Mouse (Mus musculus) CH12.LX (cell line): ENCODE data around the gene Chst11.

ENCODE experiments used
- CHD1 ChIP-seq: IDR thresholded peaks from 2 replicates; pipeline ENCODE4 v1.6.1; 2012; ENCODE audit warnings: low read depth, low read length, improper control_type of control experiment, inconsistent platforms
- CTCF ChIP-seq, 2 experiments: IDR thresholded peaks in 1 of 2; conservative IDR thresholded peaks in 1 of 2; 2 replicates each; pipeline ENCODE4 v1.5.1; 2011 to 2012; ENCODE audit warnings: low read depth in 2 of 2, low read length in 2 of 2, improper control_type of control experiment in 1 of 2, inconsistent platforms in 1 of 2, mild to moderate bottlenecking in 1 of 2, moderate library complexity in 1 of 2
- E2F4 ChIP-seq: IDR thresholded peaks from 2 replicates; pipeline ENCODE4 v1.6.1; 2011; ENCODE audit warnings: low read depth, low read length, improper control_type of control experiment; ENCODE audit not compliant: insufficient replicate concordance
- ELF1 ChIP-seq: IDR thresholded peaks from 2 replicates; pipeline ENCODE4 v1.6.1; 2014; ENCODE audit warnings: low read depth, mild to moderate bottlenecking, inconsistent platforms, low read length, improper control_type of control experiment
- EP300 ChIP-seq: IDR thresholded peaks from 2 replicates; pipeline ENCODE4 v1.6.1; 2011; ENCODE audit warnings: low read length, improper control_type of control experiment
- MAZ ChIP-seq: IDR thresholded peaks from 2 replicates; pipeline ENCODE4 v1.6.1; 2012; ENCODE audit warnings: low read depth, mild to moderate bottlenecking, inconsistent platforms, low read length, improper control_type of control experiment, moderate library complexity
- MEF2A ChIP-seq: IDR thresholded peaks from 2 replicates; pipeline ENCODE4 v1.6.1; 2014; ENCODE audit warnings: low read depth, mild to moderate bottlenecking, inconsistent platforms, low read length, improper control_type of control experiment, borderline replicate concordance
- POLR2A ChIP-seq: IDR thresholded peaks from 2 replicates; pipeline ENCODE4 v1.6.1; 2011; ENCODE audit warnings: low read depth, mild to moderate bottlenecking, improper control_type of control experiment, low read length
- SIN3A ChIP-seq: IDR thresholded peaks from 2 replicates; pipeline ENCODE4 v1.6.1; 2012; ENCODE audit warnings: low read length, improper control_type of control experiment, inconsistent platforms
- SMC3 ChIP-seq: IDR thresholded peaks from 2 replicates; pipeline ENCODE4 v1.6.1; 2011; ENCODE audit warnings: low read depth, low read length, improper control_type of control experiment
- USF1 ChIP-seq: IDR thresholded peaks from 2 replicates; pipeline ENCODE4 v1.6.1; 2014; ENCODE audit warnings: low read depth, mild to moderate bottlenecking, inconsistent platforms, low read length, improper control_type of control experiment
- USF2 ChIP-seq: conservative IDR thresholded peaks from 2 replicates; pipeline ENCODE4 v1.6.1; 2011; ENCODE audit warnings: low read depth, low read length, improper control_type of control experiment

DNA sequence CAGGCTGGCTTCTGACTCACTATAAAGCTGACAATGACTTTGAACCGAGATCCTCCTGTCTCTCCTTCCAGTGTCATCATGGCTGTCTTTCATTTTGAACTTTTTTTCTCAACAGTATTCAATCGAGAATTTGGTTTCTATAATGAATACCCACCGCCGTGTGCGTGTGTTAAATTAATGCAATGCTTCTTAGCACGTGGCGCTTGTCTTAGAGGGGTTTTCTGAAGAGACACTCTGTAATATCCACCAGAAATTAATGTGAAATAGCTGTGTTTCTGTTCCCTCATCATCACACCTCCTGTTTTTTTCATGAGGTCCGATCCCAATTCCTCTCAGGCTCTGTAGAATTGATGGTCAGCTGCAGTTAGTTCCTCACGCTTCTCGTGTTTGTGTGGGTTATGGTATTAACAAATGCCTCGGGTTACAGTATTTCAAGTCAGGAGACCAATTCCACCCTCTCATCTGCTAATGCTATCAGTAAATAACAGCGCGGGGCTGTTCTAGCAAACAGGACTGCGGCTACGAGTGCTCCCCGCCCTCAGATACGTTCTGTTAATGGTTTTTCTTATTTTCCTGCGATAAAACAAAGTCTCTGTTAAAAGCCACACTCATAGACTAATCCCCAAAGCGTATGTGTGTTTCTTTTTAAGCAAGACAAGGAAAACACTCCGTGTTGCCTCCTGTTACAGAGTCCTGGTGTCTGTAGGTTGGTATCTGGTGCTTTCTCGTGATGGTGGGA lies 32.6 kb downstream of the Chst11 start:
- TF ChIP-seq ELF1 (no peak), POLR2A (no peak), CTCF (conservative IDR thresholded peaks at IDR 0.05 in 1 of 2, IDR thresholded peaks at IDR 0.05 in 1 of 2; ENCODE audit: low read depth in 2 of 2, low read length in 2 of 2) (no peak), USF1 (no peak), USF2 (no peak), E2F4 (no peak), EP300 (no peak), SIN3A (no peak), CHD1 (no peak), SMC3 (no peak), MEF2A (no peak), MAZ (no peak)
